Mouse (Mus musculus) embryo, embryonic 11.5 days (tissue): ENCODE data around the gene Dock2.

Experiments used
- DNase-seq: peaks from one replicate; pipeline ENCODE4 v3.0.0-alpha.2; 2012; ENCODE audit warnings: low read depth, low spot score

Dock2 gene

GRCm38 (mm10) chr11:34349453-34350056, 434.1 kb downstream of the Dock2 start:
- no peak for DNase-seq

GRCm38 (mm10) chr11:34348287-34348918, 435.3 kb downstream of the Dock2 start:
- DNase-seq = no peak

- no peak for DNase-seq
These were observed 439.4 kb downstream of the Dock2 start for GRCm38 (mm10) chr11:34344310-34344709.

- DNase-seq = no peak
These were observed 439.9 kb downstream of the Dock2 start for GRCm38 (mm10) chr11:34343742-34344307.

GRCm38 (mm10) chr11:34339693-34340092, 444.0 kb downstream of the Dock2 start:
- DNase-seq = no peak

GRCm38 (mm10) chr11:34337907-34338306, 445.8 kb downstream of the Dock2 start:
- DNase-seq = no peak

- DNase-seq = no peak
These were observed 451.2 kb downstream of the Dock2 start for GRCm38 (mm10) chr11:34332344-34333031.

GRCm38 (mm10) chr11:34323664-34324063, 460.0 kb downstream of the Dock2 start:
- DNase-seq = no peak

- DNase-seq = no peak
These were observed 464.4 kb downstream of the Dock2 start for GRCm38 (mm10) chr11:34319282-34319681.

- DNase-seq = no peak
These were observed 466.7 kb downstream of the Dock2 start for GRCm38 (mm10) chr11:34317001-34317400.

GRCm38 (mm10) chr11:34316176-34316575, 467.5 kb downstream of the Dock2 start:
- no peak for DNase-seq

- DNase-seq = no peak
These were observed 468.3 kb downstream of the Dock2 start for GRCm38 (mm10) chr11:34315383-34315782.

- DNase-seq = peak; percentile 31
These were observed 468.9 kb downstream of the Dock2 start, which contains the start of gene Fam196b for GRCm38 (mm10) chr11:34314534-34315379. Gene Fam196b, plus strand, starts transcription at chr11:34314822.

- DNase-seq = no peak
These were observed 471.5 kb downstream of the Dock2 start for GRCm38 (mm10) chr11:34312208-34312607.

- no peak for DNase-seq
These were observed 472.0 kb downstream of the Dock2 start for GRCm38 (mm10) chr11:34311717-34312116.

GRCm38 (mm10) chr11:34309360-34309759, 474.3 kb downstream of the Dock2 start:
- no peak for DNase-seq

- DNase-seq = no peak
These were observed 475.0 kb downstream of the Dock2 start for GRCm38 (mm10) chr11:34308731-34309130.

GRCm38 (mm10) chr11:34306231-34306630, 477.5 kb downstream of the Dock2 start:
- no peak for DNase-seq

- DNase-seq = no peak
These were observed 483.6 kb downstream of the Dock2 start for GRCm38 (mm10) chr11:34300064-34300463.

GRCm38 (mm10) chr11:34299550-34299949, 484.1 kb downstream of the Dock2 start:
- DNase-seq = no peak

GRCm38 (mm10) chr11:34297698-34298378, 485.9 kb downstream of the Dock2 start:
- DNase-seq = no peak
